ENCODE assay signal across 7 mouse cellular contexts in the genomic region with DNA sequence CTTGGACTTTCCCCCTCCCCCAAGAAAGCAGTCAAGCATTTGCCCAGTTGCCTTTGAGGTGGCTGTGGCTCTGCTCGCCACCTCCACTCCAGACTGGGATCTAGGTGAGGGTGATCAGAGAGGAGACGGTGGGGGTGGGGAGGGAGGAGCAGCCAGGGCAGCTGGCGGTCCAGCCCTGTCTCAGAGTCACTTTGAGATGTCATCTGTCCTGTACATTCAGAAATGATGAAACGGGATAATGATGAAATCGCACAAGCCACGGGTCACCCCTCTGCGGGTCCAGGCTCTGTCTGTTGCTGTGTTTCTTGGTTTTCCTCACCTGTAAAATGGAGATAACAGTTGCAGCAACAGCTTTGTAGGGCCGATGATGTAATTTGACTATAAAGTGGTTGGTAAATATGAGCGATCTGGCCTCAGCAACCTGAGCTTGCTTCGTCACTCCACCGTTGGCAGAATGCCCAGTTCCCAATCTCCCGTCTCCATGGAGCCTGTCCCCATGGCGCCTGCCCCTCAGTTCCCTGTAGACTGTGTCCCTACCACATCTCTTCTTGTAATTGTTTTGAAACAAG. TPM values are rescaled to one million over a fixed set of nuclear protein-coding genes. Genes with fewer than 3 reads are reported as not detected.
DNase-seq lines count a peak whose midpoint lies in the region; ATAC-seq and TF ChIP-seq lines count a peak whose summit lies in the region.

No protein-coding gene starts in this region.

- TF ChIP-seq POLR2A in small intestine, adult 2 months (IDR thresholded peaks at IDR 0.05; ENCODE audit: low read depth, low read length) = no peak

- peak; percentile 40 for DNase-seq in ZHBTc4 (ENCODE audit: low read depth, low spot score)
- DNase-seq in cerebellum, adult 8-10 months = peak; percentile 63
- peak; percentile 79 for DNase-seq in gastrocnemius, adult 2 months
- DNase-seq in left cerebral cortex, postnatal 10 days (ENCODE audit: extremely low spot score in 1 of 2, low spot score in 2 of 2) = peak; percentile 80 to 90

- ATAC-seq in hindbrain, embryonic 15.5 days (ENCODE audit: low FRiP score, low read depth) = peak; percentile 39
- ATAC-seq in megakaryocyte, adult 5-6 weeks (ENCODE audit: poor library complexity, severe bottlenecking) = peak; percentile 83

- H3K4me3 ChIP-seq in gastrocnemius, adult 2 months = peak overlapping the region; percentile 67
- peak overlapping the region; percentile 18; the same call in 1 of the 2 replicates for H3K4me3 ChIP-seq in hindbrain, embryonic 15.5 days
- H3K4me3 ChIP-seq in small intestine, adult 2 months (ENCODE audit: low read depth, low read length) = peak overlapping the region; percentile 36

- H3K27ac ChIP-seq in gastrocnemius, adult 2 months = peak overlapping the region; percentile 79
- H3K27ac ChIP-seq in hindbrain, embryonic 15.5 days (replicated peaks) = peak overlapping the region; percentile 72
- H3K27ac ChIP-seq in small intestine, adult 2 months (ENCODE audit: insufficient read depth, low read depth, low read length) = 0 out of 2 replicates have a peak overlapping the region, but pooled peaks have one; percentile 6

- WGBS in hindbrain, embryonic 15.5 days = 35% methylated on average over 13 of the region's 13 CpGs
- WGBS in small intestine, adult 2 months = 8% methylated on average over 13 of the region's 13 CpGs

- no peaks in the 10 kb centered on the region for H3K27me3 ChIP-seq in hindbrain, embryonic 15.5 days
- H3K27me3 ChIP-seq in small intestine, adult 2 months (ENCODE audit: control insufficient read depth, insufficient read depth, low read length) = no peaks in the 10 kb centered on the region

- H3K9ac ChIP-seq in hindbrain, embryonic 15.5 days = peak overlapping the region; percentile 42; the same call in 1 of the 2 replicates

- no peaks in the 10 kb centered on the region for H3K9me3 ChIP-seq in hindbrain, embryonic 15.5 days

- intact Hi-C loops in gastrocnemius, adult 2 months (cut with DNase I) = loop anchor here (2.0 kb wide), 1 partner anchor 19 kb away; no protein-coding TSS in a partner anchor
- intact Hi-C loops in left cerebral cortex, postnatal 10 days (cut with DNase I) = no loop called here

- H3K4me1 ChIP-seq in hindbrain, embryonic 15.5 days (replicated peaks) = peaks cover 35% of the 10 kb centered on the region
- H3K4me1 ChIP-seq in small intestine, adult 2 months (ENCODE audit: control insufficient read depth, insufficient read depth, insufficient read length, low read length) = peaks cover 26% of the 10 kb centered on the region

- H3K4me2 ChIP-seq in hindbrain, embryonic 15.5 days = peak overlapping the region; percentile 53

- H3K36me3 ChIP-seq in hindbrain, embryonic 15.5 days = no peaks in the 10 kb centered on the region
- H3K36me3 ChIP-seq in small intestine, adult 2 months (ENCODE audit: control insufficient read depth, insufficient read depth, low read length) = no peaks in the 10 kb centered on the region

- no peak for TF ChIP-seq CTCF in gastrocnemius, adult 2 months (IDR thresholded peaks at IDR 0.05)
- no peak for TF ChIP-seq CTCF in small intestine, adult 2 months (IDR thresholded peaks at IDR 0.05; ENCODE audit: extremely low read depth, insufficient read length, insufficient replicate concordance, low read depth, low read length)

RNA-seq across cellular contexts. Expression of gene Ddit4, which starts 8.1 kb away (rescaled TPM):
- 100 to 1,000 TPM in 1 of 2 experiments, 10 to 100 TPM in 1; 15.4 to 183 TPM for total RNA-seq in gastrocnemius, adult 2 months (2021)
- polyA plus RNA-seq in hindbrain, embryonic 15.5 days (2015; fragmentation: Nextera tagmentation; extraction: Ambion mirVana) = 68.9 and 71.1 TPM in 2 replicates
- 10 to 100 TPM; 52.2 to 67.8 TPM for total RNA-seq in left cerebral cortex, postnatal 10 days (2021)
- total RNA-seq in megakaryocyte, adult 5-6 weeks (2015) = 2.2 and 2.4 TPM in 2 replicates
- total RNA-seq in megakaryocyte, adult 5-6 weeks (2017) = 0.94 and 1.2 TPM in 2 replicates
- polyA plus RNA-seq in small intestine, adult 2 months (2012; rRNA removed) = 21.5 and 35.0 TPM in 2 replicates

RNA-seq across cellular contexts. Expression of gene Ascc1, which starts 59.1 kb away (rescaled TPM):
- total RNA-seq in gastrocnemius, adult 2 months (2021) = 10 to 100 TPM; 13.6 to 14.6 TPM
- 46.4 and 49.1 TPM in 2 replicates for polyA plus RNA-seq in hindbrain, embryonic 15.5 days (2015; fragmentation: Nextera tagmentation; extraction: Ambion mirVana)
- 10 to 100 TPM; 18.4 to 22.2 TPM for total RNA-seq in left cerebral cortex, postnatal 10 days (2021)
- 25.7 and 29.9 TPM in 2 replicates for total RNA-seq in megakaryocyte, adult 5-6 weeks (2015)
- total RNA-seq in megakaryocyte, adult 5-6 weeks (2017) = 24.3 and 27.0 TPM in 2 replicates
- 5.8 and 14.2 TPM in 2 replicates for polyA plus RNA-seq in small intestine, adult 2 months (2012; rRNA removed)

RNA-seq across cellular contexts. Expression of gene Anapc16, which starts 59.4 kb away (rescaled TPM):
- 10 to 100 TPM; 49.5 to 50.7 TPM for total RNA-seq in gastrocnemius, adult 2 months (2021)
- polyA plus RNA-seq in hindbrain, embryonic 15.5 days (2015; fragmentation: Nextera tagmentation; extraction: Ambion mirVana) = 106 and 120 TPM in 2 replicates
- total RNA-seq in left cerebral cortex, postnatal 10 days (2021) = 10 to 100 TPM; 61.8 to 68.6 TPM
- total RNA-seq in megakaryocyte, adult 5-6 weeks (2015) = 45.9 and 57.2 TPM in 2 replicates
- 35.2 and 39.4 TPM in 2 replicates for total RNA-seq in megakaryocyte, adult 5-6 weeks (2017)
- 33.0 and 51.4 TPM in 2 replicates for polyA plus RNA-seq in small intestine, adult 2 months (2012; rRNA removed)

Comparison
In these comparisons a context has a peak if more than half of its experiments do, and no peak if none do; other contexts are left out.
1. Peak in every context shown above with its lines: DNase-seq, ATAC-seq, H3K4me3 ChIP-seq and H3K27ac ChIP-seq.
2. H3K27ac ChIP-seq: peak in every context shown above with its lines; median percentile 79 in gastrocnemius, adult 2 months; 72 in hindbrain, embryonic 15.5 days; 6 in small intestine, adult 2 months.
3. RNA of gene Ddit4, which starts 8.1 kb away (total RNA-seq): 15.4 to 183 TPM in gastrocnemius, adult 2 months and 52.2 to 67.8 TPM in left cerebral cortex, postnatal 10 days; 0.94 to 2.4 TPM in megakaryocyte, adult 5-6 weeks; every median in the first group is over 4 times any median in the second.